Mouse (Mus musculus) liver, adult 2 months (tissue): Measurements from ENCODE around the gene Cpsf6.

ENCODE experiments used
- CTCF ChIP-seq: fragments of 200-500 bp; IDR thresholded peaks from 2 replicates; pipeline ENCODE4 v1.5.1; 2011; ENCODE audit warnings: low read depth, low read length, control low read depth
- POLR2A ChIP-seq: fragments of 200-500 bp; IDR thresholded peaks from 2 replicates; pipeline ENCODE4 v1.6.1; 2011; ENCODE audit warnings: low read length, control low read depth; ENCODE audit not compliant: insufficient read depth; ENCODE audit errors: extremely low read depth

- TF ChIP-seq CTCF (no peak), POLR2A (no peak)
Measured at GRCm38 (mm10) chr10:117298336-117298735, 81.5 kb downstream of the Cpsf6 start.
